Mouse (Mus musculus): Measurements from ENCODE around the gene Rpl22.

Rpl22 gene

GRCm38 (mm10) chr4:152338419-152339292 lies 13.1 kb downstream of the Rpl22 start, which contains the start of gene Chd5:
TSS of gene Chd5 (plus strand) at chr4:152338651.
- DNase-seq, result no peak

DNA sequence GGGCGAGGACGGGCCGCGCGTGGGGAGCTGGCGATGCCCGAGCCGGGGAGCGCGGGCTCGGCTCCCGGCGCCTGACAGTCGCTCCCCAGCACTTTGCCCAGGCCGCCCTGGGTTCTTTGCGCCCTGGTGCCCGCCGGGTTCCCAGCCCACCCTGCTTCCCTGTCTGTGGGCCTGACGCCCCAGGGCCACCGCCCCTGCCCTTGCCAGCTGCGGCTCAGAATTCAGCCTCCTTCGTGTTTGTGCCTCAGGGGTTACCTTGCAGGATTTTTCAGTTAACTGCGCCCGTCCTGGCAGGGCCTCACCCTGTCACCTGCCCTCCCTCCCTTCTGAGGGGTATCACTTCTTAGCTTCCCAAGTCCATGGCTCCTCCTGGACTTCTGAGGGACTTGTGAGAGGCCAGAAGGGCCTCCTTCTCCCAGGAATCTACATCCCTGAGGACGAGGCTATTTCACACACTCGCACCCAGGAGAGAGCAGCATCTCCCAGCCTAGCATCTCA lies 13.8 kb downstream of the Rpl22 start:
- DNase-seq, result no peak

- DNase-seq, result no peak
Measured at GRCm38 (mm10) chr4:152340584-152341284, 15.2 kb downstream of the Rpl22 start.

DNA sequence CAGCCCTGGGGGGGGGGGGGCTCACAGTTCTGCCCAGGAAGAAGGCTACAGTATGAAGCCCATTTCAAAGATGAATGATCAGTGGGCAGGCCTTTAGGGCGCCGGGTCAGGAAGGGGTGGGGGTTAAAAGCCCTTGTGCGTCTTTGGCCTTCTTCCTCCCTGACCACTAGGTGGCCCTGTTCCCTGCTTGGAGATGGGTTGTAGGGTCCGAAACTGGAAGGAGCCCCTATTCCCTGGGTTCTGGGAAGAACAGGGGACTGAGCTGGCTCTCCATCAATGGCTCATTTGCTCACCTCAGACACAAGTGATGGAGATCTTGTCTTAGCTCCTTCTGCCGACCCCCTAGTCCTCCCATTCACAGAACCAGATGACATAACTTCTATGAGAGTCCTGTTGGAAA lies 17.8 kb downstream of the Rpl22 start:
- no peak for DNase-seq

DNA sequence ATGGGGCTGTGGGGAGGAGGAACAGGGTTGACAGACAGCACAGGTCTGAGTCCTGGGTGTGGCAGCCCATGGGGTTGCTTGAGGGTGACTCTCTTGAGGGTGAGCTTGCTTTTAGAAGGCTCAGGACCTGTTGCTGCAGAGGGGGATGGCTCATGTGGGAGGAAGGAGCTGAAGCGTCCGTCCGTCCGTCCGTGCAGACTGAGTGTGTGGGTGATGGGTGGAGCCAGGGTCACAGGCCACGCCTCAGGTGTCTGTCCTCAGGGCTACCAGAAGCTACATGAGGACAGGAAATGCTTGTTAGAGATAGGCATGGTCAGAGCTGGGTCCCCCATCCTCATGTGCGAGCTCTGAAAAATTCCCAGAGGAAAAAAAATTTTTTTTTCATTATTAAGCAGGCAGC lies 19.1 kb downstream of the Rpl22 start:
- no peak for DNase-seq

GRCm38 (mm10) chr4:152345120-152345889 lies 19.8 kb downstream of the Rpl22 start:
- DNase-seq, result no peak

DNA sequence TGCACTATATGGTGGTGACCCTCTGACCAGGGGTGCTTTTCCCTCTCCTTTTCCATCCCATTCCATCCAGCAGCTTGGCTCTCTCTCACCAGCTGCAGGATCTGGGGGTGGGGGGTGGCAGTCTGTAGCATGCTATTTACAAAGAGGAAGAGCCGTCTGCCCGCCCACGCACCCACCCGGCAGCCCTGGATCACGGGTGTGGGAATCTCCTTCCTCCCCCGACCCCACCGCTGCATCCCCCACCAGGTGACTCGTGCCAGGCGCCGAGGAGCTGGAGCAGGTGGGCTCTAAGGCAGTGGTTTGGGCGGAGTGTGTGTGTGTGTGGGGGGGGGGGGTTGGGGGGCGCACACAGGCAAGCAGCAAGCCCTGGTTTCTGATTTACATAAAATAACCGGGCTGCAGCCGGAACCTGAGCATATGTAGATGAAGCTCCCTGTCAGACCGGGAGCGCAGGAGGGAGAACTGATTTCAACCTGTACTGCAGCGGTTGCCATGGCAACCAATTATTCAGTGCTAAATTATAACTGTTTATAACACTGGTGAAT lies 24.4 kb downstream of the Rpl22 start:
- DNase-seq, result no peak

GRCm38 (mm10) chr4:152350722-152351421 lies 25.3 kb downstream of the Rpl22 start:
- no peak for DNase-seq

GRCm38 (mm10) chr4:152351422-152352305 lies 26.1 kb downstream of the Rpl22 start:
- no peak for DNase-seq

- no peak for DNase-seq
Measured at GRCm38 (mm10) chr4:152353886-152354637, 28.5 kb downstream of the Rpl22 start.

GRCm38 (mm10) chr4:152355672-152356071 lies 30.1 kb downstream of the Rpl22 start:
- DNase-seq, result no peak

DNA sequence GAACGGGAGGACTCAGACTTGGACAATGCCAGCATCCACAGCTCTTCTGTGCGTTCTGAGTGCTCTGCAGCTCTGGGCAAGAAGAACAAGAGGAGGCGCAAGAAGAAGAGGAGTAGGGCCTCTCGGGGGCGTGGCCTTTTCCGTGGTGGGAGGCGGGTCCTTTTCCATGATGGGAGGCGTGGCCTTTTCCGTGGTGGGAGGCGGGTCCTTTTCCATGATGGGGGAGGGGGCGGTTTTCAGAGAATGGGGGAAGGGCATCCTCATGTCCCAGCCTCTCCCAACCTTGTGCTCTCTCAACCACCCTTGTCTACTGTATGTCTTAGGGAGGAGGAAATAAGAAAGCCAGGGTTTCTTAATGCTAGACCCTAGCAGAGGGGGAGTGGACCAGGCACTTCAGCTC lies 34.2 kb downstream of the Rpl22 start:
- DNase-seq, result no peak

- peak in 1 of 2 experiments; percentile 12 for DNase-seq
Measured at GRCm38 (mm10) chr4:152360855-152361254, 35.3 kb downstream of the Rpl22 start.

- no peak for DNase-seq
Measured at GRCm38 (mm10) chr4:152362180-152362579, 36.6 kb downstream of the Rpl22 start.

GRCm38 (mm10) chr4:152365228-152365627 lies 39.7 kb downstream of the Rpl22 start:
- DNase-seq, result no peak

GRCm38 (mm10) chr4:152382528-152383252 lies 57.1 kb downstream of the Rpl22 start:
- DNase-seq, result no peak
